Mouse (Mus musculus) ES-E14 (cell line): ENCODE data around the gene Arid2.

ENCODE experiments used
- CHD2 ChIP-seq: IDR thresholded peaks from 2 replicates; pipeline ENCODE4 v1.6.1; 2014; ENCODE audit warnings: mild to moderate bottlenecking, low read depth, low read length, inconsistent platforms
- HCFC1 ChIP-seq: IDR thresholded peaks from 2 replicates; pipeline ENCODE4 v1.6.1; 2012; ENCODE audit warnings: low read length, inconsistent platforms, borderline replicate concordance; ENCODE audit not compliant: insufficient read depth
- MAFK ChIP-seq: IDR thresholded peaks from 2 replicates; pipeline ENCODE4 v1.6.1; 2014; ENCODE audit warnings: mild to moderate bottlenecking, low read depth, low read length, inconsistent platforms; ENCODE audit not compliant: insufficient read depth
- ZC3H11A ChIP-seq: IDR thresholded peaks from 2 replicates; pipeline ENCODE4 v1.6.1; 2012; ENCODE audit warnings: low read depth, mild to moderate bottlenecking, inconsistent platforms, low read length, borderline replicate concordance
- ZNF384 ChIP-seq: IDR thresholded peaks from 2 replicates; pipeline ENCODE4 v1.6.1; 2012; ENCODE audit warnings: low read depth, low read length, inconsistent platforms

DNA sequence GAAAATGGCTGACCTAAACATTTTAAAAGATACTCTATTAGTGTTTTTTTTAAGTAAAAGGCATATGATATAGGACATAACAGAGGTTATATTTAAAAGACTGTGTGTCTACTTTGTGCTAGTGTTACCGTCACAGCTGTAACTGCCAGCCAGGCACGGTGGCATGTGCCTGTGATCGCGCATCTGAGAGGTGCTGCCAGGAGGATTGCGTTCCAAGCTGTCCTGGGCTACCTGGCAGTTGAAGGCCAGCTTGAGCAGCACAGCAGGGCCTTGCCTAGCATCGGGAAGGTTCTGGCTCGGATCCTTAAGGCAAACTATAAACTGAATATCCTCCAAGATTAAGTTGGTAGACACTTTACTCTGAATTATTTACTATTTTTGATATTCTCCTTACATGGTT lies 90.4 kb downstream of the Arid2 start:
- no peak for TF ChIP-seq CHD2
- no peak for TF ChIP-seq HCFC1
- no peak for TF ChIP-seq ZNF384
- no peak for TF ChIP-seq ZC3H11A
- no peak for TF ChIP-seq MAFK
